Mouse (Mus musculus) layer of hippocampus, postnatal 25 days (tissue): Measurements from ENCODE around the gene Cflar. TPM values are rescaled to one million over a fixed set of nuclear protein-coding genes. Genes with fewer than 3 reads are reported as not detected.
"Not testable (repeated sequence)": the region's sequence is repeated elsewhere in the genome, so short reads cannot be mapped to it uniquely, and the experiment has no call there.

Source experiments
- DNase-seq, 2 experiments: peaks; one replicate each; pipeline ENCODE4 v3.0.0; 2022; ENCODE audit warnings: mixed read lengths in 2 of 2, low spot score in 1 of 2; ENCODE audit errors: extremely low spot score in 1 of 2
- total RNA-seq, 2 experiments: library from RNA; stranded (reverse); gene quantifications; 2 replicates each; pipeline ENCODE4 v1.2.3; 2021

Gene Cflar
- total RNA-seq, 2 experiments from 2014 or later = 32.6 to 32.8 TPM

GRCm38 (mm10) chr1:58727019-58727746 is 15.9 kb downstream of the Cflar start:
- DNase-seq = no peak

GRCm38 (mm10) chr1:58727747-58728589 is 16.7 kb downstream of the Cflar start:
- DNase-seq = no peak

DNA sequence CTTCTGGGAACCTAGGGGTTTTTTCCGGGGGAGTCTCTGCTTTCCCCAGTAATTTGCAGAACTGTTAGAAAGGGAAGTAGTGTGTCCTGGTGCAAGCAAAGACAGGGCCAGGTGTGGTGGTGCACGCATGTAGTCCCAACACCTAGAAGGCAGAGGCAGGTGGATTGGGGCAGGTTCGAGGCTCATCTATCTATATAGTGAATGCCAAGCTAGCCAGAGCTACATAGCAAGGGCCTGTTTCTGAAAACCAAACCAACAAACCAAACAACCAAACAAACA is 17.2 kb downstream of the Cflar start:
- no peak for DNase-seq

DNA sequence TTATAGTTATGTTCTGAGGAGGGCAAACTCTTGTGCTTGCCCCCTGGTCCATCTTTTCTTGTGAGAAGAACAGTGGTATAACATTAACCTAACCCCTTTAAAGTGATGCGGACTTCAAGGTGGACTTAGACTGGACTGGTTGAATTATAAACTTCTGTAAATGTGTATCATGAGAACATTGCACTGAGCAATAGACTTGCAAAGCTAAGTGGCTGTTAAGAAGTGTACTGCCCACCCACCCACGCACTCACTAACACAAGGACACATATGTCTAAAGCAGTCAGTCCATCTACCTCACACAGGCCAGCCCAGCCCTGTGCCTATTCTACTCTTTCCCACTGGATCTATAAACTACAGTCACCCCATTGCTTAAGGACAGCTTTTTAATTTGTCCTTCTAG is 22.3 kb downstream of the Cflar start:
- DNase-seq = no peak

DNA sequence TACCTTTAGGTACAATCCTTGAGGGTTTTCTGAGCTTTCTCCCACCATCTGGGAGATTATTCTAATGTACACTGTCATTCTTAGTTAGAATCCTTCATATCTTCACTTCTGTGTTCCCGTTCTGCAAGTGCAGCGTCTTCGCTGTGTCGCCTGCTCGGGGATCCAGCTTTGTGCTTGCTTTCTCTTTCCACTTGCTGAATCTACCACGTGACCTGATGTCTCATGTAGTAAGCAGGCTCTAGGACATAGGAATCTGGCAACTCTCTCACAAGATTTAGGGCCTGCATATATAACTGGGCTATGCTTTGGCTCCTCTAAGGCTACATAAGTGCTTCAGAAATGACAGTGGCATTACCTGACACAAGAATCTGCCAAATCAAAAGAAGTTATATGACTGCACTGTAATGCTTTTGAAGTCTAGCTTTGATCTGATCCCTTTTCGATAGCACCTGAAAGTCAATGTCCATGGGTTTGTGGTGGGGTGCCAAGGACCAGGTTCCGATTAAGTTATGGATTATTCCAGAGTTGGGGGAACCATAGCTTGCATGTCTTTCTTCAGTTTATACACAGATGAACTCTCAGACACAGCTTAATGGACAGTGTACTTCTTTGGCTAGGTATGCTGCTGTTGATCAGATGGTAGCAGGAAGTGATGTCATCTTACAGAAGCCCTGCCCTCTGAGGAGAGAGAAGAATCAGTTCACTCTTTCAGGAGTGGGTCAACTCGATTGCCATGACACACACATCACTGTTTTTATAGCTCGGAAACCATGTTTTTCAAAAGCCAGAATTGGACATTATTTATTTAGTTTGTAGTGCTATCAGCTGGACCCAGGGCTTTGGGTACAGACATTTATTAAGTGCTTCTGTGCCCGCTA is 23.0 kb downstream of the Cflar start:
- DNase-seq = no peak

GRCm38 (mm10) chr1:58735962-58736361 is 24.7 kb downstream of the Cflar start:
- DNase-seq = no peak

GRCm38 (mm10) chr1:58736968-58737367 is 25.7 kb downstream of the Cflar start:
- peak in 1 of 2 experiments; percentile 35 for DNase-seq

- peak; percentile 22 to 35 for DNase-seq
These were observed 28.2 kb downstream of the Cflar start for GRCm38 (mm10) chr1:58739529-58739928.

DNA sequence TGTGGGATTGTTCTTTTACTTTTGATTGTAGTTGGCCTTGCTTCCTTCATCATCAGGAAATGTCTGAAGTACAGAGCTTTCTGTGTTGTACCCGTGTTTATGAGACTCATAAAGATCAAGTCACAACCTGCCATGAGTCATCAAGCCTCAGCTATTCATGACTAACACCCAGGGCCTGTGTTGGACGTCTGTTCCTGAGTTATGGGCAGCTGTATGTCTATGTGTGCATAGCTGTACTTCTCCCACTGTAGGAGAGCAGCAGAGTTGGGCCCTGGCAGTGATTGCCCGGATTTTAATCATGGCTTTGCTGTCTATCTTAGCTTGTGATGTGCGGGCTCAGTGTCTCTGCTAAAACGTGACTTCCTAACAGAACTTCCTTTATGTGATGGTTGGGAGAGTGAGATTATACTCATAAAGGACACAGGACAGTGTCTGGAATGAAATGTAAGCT is 31.3 kb downstream of the Cflar start:
- DNase-seq = no peak

DNA sequence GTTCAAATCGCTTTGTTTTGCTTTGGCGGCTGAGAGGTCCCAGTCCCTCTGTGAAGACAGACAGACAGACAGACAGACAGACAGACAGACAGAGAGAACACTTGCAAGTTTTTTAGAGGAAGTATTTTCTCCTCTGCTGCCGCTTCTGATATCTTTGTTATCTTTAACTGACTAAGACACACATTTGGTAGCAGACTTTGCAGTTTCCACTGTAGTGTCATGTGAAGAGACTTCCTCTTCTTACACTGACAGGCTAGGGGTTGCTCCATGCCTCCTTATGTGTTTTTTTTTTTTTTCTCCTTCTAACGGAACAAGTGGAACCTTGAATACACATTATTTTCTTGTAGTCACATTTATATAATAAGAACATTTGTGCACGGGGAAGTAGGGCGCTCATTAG is 31.9 kb downstream of the Cflar start:
- DNase-seq = no peak

DNA sequence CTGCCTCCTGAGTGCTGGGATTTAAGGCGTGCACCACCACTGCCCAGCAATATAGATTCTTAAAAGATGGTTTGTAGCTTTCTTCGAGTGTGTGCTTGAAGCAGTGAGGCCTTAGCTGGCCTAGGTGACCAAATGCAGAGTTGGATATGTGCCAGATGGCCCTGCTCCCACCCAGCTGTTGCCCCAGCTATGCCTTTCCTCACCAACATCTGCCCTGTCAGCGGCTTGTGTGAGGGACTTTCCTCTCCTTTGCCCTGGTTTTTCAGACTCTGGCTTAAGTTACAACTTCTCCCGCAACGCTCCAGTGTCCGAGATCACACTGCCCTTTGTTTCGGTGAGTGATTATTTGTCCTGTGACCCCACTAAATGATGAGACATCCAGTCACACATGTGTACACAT is 33.3 kb downstream of the Cflar start:
- DNase-seq = no peak

DNA sequence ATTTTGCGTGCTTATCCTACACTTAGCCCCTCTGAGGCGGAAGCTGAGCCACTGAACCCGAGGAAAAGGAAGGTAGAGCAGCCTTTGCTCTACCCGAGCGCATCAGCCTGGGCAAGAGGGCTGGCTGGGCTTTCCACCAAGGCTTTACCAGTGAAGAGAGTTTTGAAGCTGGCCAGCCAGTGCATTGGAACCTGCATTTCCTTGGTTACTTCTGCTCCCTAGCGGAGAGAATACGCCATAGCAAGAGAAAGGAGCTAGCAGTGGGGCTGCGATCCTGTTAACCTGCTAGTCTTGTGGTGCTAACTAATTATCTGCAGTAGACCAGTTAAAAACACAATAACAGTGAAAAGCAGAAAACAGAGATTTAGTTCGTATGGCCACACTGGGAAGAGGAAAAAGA is 35.6 kb downstream of the Cflar start:
- DNase-seq = peak in 1 of 2 experiments; percentile 51

- DNase-seq = no peak
These were observed 48.1 kb downstream of the Cflar start for GRCm38 (mm10) chr1:58759451-58759850.

- no peak for DNase-seq
These were observed 49.3 kb downstream of the Cflar start for GRCm38 (mm10) chr1:58760581-58760980.

DNA sequence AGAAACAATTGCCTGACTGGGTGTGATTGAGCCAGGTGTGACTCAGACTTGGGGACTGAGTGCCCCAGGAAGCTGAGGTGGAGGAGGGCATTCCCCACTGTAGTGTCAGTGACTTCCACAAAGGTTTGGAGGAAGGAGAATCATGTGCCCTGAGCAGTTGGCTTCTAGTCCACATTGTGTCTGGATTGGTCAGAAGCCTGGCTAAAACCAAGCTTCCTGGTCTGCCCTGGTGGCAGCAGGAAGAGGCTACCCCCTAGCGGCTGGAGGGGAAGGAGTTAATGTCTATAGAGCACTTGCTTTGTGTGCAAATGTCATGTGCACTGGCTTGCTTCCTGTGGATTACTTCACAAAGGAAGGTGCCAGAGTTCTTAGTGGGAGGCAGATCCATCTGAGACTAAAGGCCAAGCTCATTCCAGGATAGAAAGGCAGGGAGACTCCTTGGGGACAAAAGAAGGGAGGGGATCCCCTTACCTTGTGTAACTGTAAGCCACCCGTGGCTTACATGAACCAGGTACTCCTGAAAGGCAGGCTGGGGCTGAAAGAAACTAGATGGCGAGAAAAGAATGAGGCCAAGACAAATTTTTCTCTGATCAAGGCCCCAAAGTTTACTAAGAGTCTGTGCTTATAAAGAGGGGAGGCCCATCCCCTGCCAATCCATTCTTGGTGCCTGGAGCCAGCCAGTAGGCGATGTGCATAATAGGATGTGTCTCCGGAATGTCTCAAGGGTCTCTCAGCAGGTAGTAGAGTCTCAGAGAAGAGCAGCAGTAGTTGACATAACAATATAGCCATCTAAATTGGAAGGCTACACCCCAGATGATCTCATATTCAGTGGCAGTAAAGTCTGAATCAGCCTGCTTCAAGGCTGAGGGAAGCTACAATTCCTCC is 50.3 kb downstream of the Cflar start:
- DNase-seq = not testable (repeated sequence)

- no peak for DNase-seq
These were observed 51.3 kb downstream of the Cflar start for GRCm38 (mm10) chr1:58762576-58762975.

DNA sequence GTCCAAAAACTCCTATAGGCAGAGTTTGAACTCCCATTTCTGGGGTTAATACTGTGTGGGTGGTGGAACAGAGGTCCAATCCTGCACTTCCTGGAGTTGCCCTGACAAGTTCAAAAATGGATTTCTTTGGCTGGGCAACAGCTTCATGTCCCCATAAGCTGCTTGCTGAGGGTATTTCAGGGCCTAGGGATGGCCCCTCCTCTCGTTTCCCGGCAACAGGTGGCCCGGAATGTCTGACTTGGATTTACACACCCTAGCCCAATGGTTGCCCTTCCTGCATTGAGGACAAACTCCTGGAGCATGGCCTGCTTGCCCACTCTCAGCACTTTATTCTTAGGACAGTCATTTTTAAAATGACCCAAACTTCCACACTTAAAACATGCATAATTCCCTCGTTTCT is 55.1 kb downstream of the Cflar start:
- not testable (repeated sequence) for DNase-seq

DNA sequence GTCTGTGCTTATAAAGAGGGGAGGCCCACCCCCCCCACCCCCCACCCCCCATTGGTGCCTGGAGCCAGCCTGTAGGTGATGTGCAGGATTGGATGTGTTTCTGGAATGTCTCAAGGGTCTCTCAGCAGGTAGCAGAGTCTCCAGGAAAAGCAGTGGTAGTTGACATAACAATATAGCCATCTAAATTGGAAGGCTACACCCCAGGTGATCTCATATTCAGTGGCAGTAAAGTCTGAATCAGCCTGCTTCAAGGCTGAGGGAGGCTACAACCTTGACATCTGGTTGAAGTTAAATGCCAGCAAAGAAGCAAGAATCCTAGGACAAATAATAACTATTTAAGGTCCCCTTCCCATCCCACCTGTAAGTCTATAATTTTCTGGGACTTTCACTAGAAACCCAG is 57.8 kb downstream of the Cflar start:
- no peak for DNase-seq

- no peak for DNase-seq
These were observed 58.4 kb downstream of the Cflar start for GRCm38 (mm10) chr1:58769701-58770100.
